Mouse (Mus musculus) layer of hippocampus, adult 11-12 months (tissue): ENCODE measurements around the gene Zfp950.

Source experiments
- DNase-seq: peaks from one replicate; pipeline ENCODE4 v3.0.0; 2022; ENCODE audit warnings: low spot score

The Zfp950 gene

DNA sequence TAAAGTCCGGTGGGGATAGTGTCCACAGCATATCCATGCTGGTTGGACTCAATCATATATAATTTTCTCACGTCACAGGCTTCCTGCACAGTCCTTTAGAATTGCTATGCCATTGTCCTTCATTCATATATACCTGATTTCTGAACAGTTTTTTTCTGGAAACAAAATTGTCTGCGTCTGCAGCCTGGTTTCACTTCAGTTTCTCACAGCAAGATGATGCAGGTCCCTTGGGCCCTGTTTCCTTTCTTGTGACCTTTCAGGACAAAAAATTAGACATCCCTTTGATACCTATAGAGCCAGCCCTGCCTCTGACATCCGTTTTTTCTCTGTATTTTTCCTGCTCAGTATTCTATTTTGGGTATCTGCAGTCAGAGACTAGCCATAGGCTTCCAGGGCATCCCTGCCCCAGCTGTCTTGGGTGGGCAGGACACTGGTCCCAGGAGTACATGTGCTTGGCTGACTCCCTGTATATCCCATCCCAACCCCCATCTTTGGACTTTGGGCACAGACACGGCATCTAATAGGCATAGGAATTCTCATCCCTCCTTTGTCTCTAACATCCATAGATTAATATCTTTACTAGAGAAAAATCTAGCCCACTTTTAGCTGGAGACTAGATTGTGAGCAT lies 83.7 kb downstream of the Zfp950 start:
- no peak for DNase-seq

DNA sequence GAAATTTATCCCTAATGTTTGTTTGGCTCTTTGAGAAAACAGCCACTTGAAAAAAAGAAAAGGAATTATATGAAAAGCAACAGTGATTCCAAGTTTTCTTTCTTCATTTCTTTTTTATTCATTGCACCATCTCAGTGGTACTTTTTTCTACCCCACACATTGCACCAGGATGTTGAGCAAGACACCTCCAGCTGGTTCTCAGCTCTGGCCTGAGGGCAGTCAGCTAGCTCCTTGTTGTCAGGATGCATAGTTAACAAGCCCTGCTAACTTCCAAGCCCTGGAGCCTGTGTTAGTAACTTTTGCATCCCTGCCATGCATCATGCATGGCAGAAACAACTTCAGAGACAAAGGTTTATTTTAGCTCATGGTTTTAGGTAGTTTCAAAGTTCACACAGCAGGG lies 87.9 kb downstream of the Zfp950 start:
- DNase-seq = no peak

DNA sequence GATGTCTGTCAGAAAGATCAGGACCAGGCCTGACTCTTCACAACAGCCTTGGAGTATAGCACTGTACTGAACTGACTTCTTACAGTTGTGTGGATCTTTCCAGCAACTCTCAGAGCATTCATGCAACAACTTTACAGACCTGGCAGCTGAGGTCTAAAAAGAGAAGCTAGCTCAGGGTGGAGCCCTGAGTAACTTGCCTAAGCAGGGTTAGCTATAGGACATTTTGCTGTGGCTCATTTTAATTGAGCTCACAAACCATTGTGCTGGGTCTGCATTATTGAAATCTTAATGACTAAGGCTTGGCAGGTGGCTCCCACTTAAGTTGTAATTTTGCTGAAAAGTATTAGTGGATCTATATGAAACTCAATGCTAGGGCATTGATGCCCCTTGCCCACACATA lies 88.6 kb downstream of the Zfp950 start:
- DNase-seq = no peak

DNA sequence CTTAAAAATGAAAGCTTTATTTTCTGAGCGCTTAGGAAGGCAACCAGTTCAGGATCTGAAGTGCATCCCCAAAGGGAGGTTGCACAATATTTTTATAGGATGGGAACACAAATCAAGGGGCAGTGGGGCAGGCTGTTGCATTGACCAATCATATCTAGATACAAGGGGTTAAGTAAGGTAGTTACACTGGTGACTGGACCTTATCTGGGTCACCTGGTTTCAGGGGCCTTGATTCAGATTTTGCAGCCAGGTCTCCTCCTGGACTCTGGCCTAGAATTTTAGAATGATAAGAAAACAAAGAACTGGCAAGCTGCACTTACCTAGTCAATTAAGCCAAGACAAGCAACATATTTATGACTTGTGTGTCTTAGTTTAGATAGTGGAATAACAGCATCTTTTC lies 89.5 kb downstream of the Zfp950 start:
- no peak for DNase-seq

DNA sequence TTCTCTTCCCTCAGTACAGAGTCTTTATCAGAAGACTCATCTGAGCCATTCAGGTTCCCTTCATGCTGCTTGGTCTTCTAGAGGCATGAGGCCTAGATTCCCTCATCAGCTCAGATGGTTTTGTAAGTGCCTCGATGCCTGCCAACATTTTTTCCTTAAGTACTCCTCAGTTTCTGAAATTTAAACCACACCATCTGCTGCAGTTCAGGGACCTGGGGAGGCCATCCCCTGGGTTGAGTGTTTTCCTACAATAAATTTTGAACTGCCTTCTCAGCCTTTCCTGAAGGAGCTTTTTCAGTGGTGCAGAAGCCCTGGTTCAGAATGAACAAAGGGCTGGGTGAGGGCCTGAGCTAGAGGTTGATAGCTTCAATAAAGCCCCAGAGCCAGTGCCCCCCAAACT lies 91.2 kb downstream of the Zfp950 start:
- no peak for DNase-seq

DNA sequence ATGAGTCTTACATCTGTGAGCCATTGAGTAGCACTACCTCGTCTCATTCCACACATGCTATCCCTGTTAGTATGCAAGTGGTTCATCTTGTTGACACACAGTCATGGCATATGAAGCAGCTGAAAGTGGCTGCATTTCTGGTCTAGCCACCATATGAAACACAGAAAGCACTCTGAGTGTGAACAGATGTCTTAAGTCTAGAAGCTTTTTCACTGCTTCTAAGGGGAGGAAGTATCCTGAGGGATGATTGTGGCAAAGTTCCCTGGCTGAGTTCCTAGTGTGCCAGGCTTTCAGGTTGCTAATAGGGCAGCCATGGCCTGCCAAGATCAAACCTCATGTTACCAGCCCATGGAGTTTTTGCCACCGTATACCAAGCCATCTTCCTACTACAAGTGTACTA lies 92.0 kb downstream of the Zfp950 start:
- no peak for DNase-seq

DNA sequence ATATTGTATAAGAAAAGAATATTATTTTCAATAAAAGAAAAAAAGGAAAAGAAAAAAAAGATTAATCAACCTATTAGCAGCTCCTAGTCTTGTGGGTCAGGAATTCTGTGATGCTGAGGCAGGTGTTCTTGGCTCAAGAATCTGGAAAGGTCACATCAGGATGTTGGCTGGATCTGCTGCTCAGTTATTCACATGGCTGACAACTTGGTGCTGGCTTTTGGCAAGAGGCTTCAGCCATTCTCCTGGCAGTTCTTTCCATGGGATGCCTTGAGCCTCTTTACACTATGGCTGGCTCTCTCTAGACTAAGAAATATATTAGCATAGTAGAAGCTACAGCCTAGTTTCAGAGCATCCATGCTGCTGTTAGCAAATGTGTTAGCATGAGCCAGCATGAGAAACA lies 101.5 kb downstream of the Zfp950 start:
- DNase-seq = no peak

DNA sequence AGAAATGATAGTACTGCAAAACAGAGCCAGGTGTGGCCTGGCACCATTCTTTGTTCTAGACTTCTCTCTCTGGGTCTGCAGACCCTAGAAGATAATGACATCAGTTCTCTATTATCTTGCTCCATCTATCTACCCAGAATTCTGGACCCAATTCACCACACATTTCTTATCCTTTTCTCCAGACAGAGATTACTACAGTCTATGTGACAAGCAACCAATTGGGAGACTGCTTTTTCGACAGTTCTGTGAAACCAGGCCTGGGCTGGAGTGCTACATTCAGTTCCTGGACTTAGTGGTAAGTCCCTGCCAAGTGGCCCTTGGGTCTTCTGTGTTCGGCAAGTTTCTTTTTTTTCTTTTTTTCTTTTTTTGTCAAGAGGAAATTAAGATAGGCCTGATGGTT lies 109.1 kb downstream of the Zfp950 start:
- DNase-seq = no peak

DNA sequence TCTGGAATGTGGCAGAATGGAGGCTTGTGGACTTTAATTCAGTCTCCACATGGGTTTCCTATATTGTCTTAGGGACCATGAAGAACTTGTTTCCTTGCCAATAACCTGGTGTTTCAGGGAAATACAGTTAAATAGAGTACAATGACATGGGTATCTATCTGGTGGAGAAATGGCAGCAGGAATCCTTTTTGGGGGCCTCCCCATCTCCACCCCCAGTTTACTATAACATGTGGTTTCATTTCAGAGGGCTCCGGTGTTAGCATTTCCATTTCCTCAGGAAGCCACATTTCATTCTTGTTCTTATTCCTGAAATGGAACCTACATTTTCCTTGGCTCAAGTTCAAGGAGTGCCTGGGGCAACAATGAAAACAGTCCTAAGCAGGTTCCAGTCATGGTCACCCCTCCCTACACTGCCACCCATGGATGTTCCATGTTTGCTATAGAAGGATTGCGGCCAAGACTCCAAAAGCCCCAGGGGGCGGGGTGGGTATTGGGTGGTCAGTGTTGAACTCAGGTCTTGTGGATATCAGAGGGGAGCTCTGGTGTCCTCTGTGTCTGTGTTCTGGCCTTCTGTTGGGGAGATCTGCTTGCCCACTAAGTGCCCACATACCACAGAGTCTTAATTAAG lies 118.6 kb downstream of the Zfp950 start:
- no peak for DNase-seq

DNA sequence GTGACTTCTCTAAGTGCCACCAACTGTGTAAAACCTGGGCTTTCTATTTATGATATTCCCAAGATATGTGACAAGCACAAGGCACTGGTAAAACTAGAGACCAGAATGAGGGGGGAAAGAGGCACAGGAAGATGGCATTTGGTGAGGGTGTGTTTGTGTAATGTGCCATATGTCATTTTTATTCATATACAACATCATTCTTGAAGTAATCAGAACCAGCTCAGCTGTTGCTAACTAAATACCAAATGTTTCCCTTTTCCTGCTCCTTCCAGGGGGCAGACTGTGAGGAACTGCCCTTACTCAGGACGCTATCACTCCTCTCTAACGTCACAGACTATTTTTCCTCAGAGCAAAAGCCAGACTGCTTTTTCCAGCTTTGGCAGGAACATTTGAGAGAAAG lies 119.1 kb downstream of the Zfp950 start:
- DNase-seq = peak; percentile 23

DNA sequence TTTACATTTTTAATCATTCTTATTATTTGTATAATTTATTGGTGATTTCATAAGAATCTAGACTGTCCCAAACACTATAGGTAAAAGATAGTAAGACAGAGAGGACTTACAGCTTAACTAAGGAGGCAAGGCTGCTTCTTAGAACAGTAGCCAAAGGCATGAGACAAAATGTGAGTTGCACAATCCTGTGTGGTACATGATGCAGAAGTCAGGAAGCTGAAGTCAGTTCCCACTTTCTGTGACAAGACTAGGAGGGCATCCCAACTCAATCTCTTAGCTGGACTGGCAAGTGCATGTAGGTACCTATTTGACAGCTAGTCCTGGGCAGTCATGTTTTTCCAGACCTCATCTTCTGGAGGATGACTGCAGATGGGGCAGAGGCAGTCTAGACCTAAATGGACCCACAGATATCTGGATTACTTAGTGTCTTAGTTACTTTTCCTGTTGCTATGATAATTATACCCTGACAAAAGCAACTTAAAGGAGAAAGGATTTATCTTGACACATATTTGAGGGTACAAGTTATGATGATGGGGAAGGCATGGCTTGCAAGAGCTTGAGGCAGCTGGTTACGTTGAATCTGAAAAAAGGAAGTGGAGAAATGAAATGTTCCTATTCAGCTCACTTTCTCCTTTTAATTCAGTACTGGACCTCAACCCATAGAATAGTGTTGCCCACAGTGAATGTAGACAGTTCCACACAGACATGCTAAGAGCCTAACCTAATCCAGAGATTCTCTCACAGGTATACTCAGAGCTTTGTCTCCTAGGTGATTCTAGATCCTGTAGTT lies 123.0 kb downstream of the Zfp950 start:
- DNase-seq = no peak

DNA sequence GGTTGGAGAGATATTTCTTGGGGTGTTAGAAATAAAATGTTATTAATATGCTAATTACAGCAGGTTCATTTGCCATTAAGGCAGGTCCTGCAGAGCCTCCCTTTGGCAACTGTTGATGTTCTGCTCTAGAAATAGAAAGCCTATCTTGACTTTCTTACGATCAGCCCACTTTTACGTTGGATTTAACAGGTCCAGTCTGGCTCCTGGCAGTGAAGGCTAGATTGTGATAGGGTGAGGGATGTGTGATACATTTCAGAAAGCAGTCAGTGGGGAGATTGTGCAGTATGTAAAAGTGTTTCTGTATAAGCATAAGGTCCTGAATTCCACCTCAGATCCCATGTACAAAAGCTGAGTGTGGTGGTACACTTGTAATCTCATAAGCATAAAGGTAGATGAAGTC lies 131.4 kb downstream of the Zfp950 start:
- DNase-seq = no peak
